Mouse (Mus musculus) adrenal gland, adult 8-10 months (tissue): ENCODE results near the gene Fasn. TPM values are rescaled to one million over a fixed set of nuclear protein-coding genes. Genes with fewer than 3 reads are reported as not detected.
"Not testable (repeated sequence)": the region's sequence is repeated elsewhere in the genome, so short reads cannot be mapped to it uniquely, and the experiment has no call there.

Source experiments
- DNase-seq: peaks from one replicate; pipeline ENCODE4 v3.0.0; 2022
- total RNA-seq, 4 experiments: library from RNA; stranded (reverse); gene quantifications; 2 replicates each; pipeline ENCODE4 v1.2.4; 2022

Fasn gene
- total RNA-seq = 1,000 to 10,000 TPM in 1 of 4 experiments, 100 to 1,000 TPM in 3; 300 to 1,377 (median 701) TPM

DNA sequence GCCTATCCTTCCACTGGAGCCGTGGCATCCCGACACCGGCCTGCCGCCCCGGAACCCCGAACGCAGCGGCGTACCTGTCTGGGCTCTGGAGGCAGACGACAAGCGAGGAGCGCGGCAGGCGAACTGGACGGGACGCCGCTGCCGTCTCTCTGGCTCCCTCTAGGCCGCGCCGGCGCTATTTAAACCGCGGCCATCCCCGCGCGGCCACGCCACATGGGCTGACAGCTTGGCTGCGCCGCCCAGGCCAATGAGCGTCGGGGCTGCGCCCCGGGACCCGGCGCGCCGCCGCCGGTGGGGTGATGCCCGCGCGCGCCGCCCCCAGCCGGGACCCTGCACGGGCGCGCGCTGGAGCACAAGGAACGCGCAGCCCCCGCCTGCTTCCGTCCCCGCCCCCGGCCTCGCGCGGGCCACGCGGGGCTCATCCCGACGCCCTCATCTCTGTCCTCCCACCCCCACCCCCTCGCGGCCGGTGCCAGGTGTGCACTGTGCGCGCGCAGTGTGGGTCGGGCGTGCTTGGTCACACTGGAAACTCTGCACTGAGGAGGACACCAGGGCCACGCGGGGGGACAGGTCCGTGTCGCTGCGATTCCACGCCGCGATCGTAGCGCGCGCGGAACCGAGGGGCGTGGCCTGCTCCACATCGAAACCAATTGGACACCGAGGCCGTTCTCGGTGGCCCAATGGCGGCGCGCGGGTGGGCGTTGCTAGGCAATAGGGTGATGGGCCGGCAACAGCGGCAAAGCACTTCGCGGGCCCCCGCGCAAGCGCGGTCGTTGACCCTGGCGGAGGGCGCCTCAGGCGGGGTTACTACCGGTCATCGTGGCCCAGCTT lies at the start of gene Fasn:
Fasn (minus strand) TSS at position 592 of the 831 bp plus-strand sequence.
- peak; percentile 96 for DNase-seq

DNA sequence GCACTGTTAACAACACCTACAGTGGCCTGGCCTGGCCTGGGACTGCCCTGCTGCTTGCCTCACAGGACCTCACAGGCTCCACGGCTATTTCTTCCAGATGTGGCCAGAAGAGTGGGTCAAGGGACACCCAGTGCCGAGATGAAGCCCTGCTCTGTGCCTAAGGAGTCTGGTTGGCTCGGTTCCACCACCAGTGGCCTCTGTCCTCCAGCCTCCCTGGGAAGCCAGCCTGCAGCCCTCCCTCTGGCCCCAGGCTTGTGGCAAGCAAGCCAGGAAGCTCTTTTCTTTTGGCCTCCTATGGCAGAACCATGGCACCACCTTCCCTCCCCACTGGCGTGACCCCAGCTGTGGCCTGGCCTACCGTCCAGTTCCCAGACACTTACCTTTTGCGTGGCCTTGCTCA lies 48.9 kb upstream of the Fasn start:
- DNase-seq = peak; percentile 55

DNA sequence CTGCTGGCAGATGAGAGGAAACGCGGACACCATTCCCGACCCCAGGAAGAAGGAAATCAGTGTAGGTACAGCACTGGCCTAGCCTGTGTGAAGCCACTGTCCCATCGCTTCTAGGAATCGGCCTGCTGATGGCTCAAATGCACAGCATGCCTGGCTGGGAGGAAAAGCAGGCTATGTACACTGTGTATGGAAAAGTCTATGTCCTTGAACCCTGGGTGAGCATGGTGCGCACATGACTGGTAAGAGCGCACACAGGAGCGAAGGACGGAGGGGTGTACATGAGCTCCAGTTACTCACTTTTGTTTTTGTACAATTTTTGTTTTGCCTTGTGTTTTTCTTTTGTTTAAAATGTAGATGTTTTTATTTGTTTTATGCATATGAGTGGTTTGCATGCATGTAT lies 47.2 kb upstream of the Fasn start:
- DNase-seq = no peak

DNA sequence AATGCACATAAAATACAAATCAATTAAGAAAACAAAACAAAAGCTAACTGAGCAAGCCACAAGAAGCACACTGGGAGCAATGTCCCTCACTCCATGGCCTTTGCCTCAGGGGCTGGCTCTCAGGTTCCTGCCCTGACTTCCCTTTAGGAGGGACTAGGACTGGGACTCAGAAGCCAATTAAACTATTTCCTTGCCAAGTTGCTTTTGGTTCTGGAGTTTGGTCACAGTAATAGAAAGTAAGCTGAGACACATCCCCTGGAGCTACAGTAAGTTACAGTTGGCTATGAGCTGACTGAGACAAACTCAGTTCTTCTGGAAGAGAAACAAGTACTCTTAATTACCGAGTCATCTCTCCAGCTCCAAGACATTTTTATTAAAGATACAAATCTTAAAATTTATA lies 41.5 kb upstream of the Fasn start:
- DNase-seq = no peak

DNA sequence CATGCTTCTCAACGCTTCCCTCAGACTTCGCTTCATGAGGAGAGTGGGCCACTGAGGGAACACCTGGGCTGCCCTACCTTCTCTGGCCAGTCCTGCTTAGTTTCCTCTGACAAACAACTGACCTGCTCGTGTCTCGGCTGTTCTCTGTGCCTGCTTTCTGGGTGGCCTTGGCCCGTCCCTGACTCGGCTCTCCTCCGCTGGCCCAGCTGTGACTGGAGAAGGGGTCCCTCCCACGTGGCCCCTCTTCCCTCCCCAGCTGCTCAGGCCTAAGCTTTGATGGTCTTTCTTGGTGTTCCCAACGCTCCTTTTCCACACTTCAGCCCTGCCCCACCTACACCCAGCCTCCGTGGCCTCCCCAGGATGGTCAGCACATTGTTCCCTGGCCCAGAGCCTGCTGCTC lies 38.5 kb upstream of the Fasn start:
- no peak for DNase-seq

DNA sequence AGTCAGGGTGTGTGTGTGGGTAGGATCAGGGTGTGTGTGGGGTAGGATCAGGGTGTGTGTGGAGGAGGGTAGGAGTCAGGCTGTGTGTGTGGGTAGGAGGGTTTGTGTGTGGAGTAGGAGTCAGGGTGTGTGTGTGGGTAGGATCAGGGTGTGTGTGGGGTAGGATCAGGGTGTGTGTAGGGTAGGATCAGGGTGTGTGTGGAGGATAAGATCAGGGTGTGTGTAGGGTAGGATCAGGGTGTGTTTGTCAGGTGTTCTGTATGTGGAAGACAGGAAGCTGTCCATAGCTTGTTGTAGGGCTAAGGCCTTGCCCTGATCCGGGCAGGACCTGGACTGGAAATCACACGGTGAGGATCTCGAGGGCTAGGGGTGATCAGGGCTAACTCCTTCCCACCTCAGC lies 31.6 kb upstream of the Fasn start:
- not testable (repeated sequence) for DNase-seq

DNA sequence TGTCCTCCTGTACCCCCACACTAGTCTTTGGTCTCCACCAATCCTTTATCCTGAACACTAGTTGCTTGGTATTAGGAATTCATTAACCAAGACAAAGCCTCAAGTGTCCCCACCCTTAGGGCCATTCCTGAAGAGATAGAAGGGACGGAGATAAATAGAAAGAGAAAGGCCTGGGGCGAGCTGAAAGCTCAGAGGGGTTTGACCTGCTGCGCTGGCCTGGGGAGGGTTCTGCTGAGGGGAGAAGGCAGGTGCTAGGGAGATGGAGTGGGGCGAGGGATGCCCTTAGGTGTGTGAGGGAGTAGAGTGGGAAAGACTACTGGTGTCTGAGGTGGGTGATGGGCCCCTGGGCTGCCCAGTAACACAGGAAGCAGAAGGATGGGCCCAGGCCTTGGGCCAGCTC lies 29.4 kb upstream of the Fasn start:
- DNase-seq = no peak

DNA sequence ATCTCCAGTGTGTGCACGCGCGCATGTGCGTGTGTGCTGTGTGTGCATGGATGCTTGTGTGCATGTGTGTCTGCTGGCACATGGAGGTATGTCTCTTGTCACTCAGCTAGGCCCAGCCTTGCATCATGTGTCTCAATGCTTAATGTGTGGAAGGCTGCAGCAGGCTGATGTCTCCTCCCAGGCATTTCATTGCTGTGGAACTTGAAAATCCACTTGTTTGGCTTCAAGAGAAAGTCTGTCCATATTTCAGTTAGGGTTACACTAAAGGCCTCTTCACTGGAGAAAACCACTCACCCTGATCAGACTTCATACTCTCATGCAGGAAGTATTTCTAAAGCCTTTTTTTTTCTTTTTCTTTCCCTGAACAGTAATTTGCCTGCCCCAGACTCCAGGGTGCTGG lies 28.8 kb upstream of the Fasn start:
- no peak for DNase-seq

DNA sequence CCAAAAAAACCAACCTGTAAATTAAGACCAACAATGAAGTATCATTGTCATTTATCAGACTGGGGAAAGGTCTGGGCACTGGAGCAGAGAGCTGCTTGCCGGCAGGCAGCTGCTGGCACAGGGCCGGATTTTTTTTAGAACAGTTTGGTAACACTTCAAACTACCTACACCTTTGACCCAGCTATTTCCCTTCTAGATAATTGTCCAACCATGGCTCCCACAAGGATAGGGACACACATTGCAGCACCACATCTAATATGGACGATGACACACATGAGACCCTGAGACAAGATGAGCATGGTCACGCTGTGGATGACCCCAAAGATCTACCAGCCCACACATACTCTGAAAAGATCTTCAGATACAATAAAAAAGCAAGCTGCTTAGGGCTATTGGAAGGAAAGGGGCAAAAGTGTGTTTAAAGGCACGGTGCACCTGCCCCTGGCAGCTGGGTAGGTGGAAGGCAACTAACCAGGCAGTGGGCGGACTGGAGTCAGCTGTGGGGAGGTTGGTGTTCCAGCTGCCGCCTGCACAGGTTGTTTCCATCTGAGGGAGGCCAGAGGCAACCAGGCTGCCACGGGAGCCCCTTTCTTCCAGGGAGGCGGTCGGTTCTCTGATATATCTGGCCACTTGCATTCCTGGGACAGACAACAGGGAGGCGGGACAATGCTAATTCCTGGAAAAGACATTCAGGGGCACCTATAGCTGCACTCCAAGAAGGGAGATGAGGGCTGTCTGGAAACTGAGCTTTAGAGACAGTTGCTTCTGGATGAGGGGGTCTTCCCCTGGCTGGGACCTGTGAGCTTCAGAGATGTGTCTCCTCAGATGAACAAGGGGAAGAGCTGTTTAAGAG lies 28.0 kb upstream of the Fasn start:
- DNase-seq = no peak

DNA sequence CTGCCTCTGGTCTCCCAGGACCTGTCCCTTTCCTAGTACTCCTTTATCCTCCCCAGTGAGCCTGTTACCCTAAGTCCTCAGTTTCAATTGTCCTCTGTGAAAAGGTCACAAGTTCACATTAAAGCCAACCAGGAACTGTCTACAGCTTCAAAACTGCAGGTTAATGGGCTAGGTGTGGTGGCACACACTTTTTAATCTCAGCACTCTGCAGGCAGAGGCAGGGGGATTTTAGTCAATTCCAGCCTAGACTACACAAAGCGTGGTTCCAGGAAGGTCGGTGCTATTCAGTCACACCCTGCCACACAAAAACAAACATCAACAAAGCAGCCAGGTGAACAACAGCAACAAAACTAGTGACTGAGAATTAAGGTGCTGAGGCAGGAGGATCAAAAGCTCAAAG lies 27.2 kb upstream of the Fasn start:
- DNase-seq = no peak

DNA sequence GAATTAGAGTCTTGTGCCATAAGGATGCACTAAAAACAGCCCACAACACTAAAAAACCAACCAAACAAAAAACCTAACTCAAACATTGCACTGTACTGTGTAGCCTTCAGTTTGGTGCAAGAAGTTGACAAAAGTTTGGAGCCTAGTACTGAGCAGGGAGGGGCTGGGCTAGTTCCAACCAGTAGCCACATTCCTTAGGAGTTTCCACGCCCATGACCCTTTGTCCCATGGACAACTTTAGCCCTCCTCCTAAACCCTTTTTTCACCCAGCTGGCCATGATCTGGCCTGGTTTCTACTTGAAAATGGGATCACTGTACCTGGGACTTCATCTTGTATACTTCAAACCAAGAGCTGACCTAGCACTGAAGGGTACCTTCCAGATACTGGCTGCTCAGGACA lies 26.8 kb upstream of the Fasn start:
- DNase-seq = no peak

DNA sequence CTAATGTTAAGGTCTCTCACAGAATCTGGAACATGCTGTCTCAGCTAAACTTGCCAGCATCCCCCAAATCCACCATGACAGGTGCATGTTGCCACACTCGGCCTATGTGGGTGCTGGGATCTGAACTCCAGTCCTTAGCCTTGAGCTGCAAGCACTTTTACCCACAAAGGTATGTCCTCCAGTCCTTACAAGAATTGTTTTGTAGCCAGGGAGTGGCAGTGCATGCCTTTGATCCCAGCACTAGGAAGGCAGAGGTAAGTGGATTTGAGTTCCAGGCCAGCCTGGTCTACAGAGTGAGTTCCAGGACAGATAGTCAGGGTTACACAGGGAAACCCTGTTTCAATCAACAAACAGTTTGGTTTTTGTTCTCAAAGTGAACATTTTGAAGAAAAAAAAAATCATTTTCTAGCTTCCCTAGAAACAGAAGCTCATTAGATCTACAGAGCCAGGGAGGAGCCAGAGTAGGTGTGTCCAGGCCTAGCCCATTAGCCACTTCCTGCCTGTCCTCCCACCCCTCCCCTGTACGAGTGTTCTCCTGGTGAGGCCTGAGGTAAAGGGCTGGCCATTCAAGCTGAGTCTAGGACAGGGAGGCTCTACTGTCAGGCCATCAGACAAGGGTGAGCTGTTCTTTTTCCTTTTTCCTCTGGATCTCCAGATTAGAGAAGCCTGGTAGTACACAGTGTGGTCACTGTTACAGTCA lies 26.1 kb upstream of the Fasn start:
- DNase-seq = no peak

DNA sequence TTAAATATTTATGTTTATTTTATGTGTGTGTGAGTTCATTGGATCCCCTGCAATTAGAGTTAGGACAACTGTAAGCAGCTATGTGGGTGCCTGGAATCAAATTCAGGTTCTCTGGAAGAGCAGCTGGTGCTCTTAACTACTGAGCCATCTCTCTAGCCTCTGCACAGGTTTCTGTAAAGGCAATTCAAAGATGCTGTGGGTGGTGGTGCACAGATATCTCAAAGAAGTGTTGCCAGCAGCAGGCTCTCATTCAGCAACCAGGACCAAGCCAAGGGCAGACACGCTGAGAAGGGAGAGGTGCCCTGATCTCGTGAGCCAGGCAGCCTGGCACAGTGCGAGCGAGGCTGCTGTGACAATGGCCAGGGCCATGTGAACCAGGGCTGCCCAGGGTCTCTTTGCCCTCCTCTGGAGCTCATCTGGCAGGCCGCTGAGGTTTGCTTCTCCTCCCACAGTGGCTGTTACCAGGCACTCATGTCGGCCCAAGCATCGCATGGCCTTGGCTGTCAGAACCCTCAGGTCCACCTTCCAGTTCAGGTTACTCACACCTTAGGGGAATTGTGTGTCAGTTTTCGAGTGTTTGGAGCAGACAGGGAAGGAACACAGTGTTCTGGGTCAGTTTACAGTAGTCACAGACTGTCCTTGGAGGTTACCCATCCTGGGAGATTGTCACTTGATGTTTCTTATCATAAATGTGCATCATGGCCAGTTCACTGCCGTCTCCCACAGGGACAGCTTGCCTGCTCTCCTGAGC lies 22.6 kb upstream of the Fasn start:
- no peak for DNase-seq

DNA sequence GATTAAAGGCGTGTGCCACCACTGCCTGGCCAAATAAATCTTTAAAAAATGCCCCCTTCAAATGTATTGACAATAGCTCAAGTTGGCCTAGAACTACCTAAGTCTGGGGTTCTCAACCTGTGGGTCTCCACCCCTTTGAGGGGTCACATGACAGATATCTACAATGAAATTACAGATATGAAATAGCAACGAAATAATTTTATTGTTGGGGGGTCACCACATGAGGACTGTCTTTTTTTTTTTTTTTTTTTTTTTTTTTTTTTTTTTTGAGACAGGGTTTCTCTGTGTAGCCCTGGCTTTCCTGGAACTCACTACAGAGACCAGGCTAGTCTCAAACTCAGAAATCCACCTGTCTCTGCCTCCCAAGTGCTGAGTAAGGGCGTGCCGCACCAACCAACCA lies 20.0 kb upstream of the Fasn start:
- no peak for DNase-seq

DNA sequence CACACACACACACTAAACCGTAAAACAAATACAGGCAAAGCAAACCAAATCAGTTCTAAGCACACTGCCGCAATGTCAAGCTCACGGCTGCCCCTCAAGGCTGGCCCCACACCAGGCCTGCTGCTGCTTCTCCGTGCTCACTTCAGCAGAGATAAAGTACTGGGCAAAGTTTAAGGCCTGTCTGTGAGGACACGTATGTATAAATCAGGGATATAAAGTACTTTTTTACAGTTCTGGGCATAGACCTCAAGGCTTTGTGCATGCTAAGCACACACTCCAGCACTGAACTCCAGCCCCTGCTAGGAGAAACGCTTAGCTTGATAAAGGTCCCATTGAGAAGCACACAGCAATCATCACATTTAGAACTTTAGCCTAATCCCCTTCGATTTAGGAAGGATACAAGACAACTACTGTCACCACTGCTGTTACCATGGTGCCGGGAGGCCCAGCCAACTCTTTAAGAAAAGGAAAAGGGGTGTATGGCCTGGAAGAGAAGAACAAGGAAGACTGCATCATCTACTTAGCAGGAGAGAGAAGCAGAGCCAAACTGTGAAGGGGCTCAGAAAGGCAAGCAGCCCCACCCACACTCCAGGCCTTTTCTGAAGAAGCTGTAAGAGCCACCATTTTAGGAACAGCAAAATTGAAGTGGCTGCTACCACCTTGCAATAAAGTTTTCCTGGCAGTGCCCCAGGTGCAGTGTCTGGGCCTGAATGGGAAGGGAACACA lies 9.4 kb upstream of the Fasn start:
- no peak for DNase-seq

DNA sequence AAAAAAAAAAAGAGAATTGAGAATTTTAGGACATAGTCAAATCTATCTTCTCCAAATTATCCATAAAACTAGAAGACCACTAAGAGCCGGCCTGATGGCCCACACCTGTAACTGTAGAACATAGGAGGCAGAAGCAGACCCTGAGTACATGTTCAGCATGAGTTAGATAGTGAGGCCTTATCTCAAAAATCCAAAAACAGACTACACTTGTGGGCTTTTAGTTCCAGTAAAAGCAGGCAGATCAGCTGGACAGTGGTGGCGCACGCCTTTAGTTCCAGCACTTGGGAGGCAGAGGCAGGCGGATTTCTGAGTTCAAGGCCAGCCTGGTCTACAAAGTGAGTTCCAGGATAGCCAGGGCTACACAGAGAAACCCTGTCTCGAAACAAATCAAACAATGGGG lies 8.6 kb upstream of the Fasn start:
- not testable (repeated sequence) for DNase-seq

DNA sequence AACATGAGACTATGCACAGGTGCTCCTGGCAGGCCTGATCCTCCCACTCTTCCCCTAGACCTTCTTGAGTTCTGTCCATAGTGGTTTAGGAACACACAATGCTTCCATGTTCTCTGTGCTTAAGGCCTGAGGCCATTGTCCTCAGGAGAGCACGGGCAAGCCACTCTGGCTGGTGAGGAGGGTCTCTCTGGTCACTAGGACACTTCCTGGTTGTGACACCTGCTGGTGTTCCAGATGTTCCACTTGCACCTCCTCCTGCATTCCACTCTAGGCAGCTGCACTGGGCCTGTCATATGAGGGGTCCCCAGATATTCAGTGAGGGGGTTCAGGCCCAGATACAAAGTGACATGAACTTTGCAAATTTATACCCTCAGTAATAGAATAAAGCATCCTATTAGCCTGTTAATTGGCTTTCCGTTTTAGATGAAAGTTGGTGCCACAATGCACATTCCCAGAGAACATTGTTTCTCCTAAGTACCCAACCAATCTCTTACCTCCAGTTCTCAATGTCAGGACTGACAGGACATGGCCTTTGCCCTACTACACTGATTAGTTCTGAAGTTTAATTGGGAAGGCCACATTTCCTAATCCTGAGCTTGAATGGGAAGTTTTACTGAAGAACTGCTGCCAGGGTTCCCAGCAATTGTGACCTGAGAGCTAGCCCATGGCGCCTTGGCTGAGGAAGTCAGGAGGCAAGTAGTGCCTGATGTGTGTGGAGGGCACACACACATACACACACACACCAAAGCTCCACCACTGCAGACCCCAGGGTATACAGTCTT lies 7.5 kb upstream of the Fasn start:
- no peak for DNase-seq

DNA sequence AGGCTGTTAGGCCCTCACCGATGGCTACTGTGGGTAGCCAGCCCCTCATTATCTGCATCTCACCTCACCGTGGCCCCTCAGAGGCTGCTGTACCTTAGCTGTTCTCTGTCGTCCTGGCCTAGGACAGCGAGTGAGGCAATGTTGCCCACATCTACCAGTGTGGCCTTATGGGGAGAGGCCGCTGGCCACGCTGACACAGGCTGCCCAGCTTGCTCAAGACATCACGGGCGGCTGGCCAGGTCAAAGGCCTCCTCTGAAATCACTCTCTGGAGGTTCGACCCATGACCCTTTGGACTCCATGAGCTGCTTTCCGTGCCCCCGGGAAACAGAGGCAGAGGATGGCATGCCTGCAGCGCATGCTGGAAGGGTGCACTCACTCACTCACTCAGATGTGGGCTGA lies 6.3 kb upstream of the Fasn start:
- no peak for DNase-seq

DNA sequence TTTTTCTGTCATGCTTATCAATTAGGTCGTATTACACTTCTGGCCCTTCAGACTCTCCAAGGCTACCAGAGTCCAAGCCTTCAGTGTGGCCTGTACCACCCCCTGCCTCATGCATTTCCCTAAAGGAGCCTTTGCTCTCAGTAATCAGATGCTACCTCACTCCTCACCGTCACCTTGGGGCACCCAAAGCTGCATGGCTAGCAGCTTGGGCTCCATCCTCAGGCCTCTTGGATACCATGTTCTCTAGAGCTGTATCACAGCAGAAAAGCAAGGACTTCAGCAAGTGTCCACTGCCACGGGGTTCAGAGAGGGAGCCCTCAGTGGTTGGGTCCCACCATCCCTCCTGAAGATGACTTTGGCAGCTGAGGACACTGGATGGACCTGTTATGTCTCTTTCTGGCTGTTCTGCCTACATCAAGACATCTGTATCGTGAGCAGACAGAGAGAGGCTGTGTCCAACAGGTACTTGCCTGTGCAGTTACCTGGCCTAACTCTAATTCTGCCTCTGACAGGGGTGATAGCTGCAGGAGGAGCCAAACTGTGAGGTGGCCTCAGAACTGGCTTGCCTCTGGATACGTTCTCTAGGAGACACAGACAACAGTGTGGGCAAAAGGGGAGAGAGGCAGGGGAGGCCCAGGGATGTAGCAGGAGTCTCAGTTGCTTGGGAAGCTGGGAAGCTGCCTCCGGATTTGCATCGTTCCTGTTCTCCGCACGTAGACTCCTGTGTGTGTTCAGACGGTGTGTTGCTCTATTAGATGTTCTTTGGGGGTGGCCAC lies 5.6 kb upstream of the Fasn start:
- DNase-seq = no peak

DNA sequence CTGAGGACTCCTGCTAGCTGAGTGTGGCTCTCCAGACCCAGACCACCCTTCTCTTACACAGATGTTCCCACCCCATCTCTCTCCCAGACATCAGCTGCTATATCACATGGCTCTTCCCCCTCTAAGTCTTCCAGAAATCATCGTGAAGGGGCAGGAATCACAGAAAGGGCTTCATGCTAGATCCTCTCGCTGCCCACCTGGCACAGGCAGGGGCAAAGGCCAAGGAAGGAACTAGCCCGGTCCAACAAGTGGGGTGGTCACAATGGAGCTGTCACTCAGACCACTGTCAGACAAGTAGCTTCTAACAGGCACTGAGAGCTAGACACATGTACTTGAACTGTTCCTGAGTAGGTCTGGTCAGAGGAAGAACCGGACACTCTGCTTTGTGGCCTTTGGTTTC lies 4.1 kb upstream of the Fasn start:
- DNase-seq = no peak
